8 mouse cellular contexts compared by ENCODE assay signal in genomic region chr5:134678827-134679546, GRCm38 (mm10). TPM values are rescaled to one million over a fixed set of nuclear protein-coding genes. Genes with fewer than 3 reads are reported as not detected.
DNase-seq lines count a peak whose midpoint lies in the region; ATAC-seq and TF ChIP-seq lines count a peak whose summit lies in the region.
"Had no signal": no experiment of that assay in that cellular context is flagged by ENCODE, and none has a peak within 500 bp of the region (broad histone marks: within the 10 kb centered on the region; RNA-seq: fewer than 3 reads in every experiment).

No protein-coding gene starts in this region.

- no peak overlapping the region for H3K4me3 ChIP-seq in midbrain, embryonic 13.5 days (replicated peaks)
- no peak overlapping the region for H3K4me3 ChIP-seq in midbrain, embryonic 11.5 days (ENCODE audit: low read depth, low read length)
- H3K4me3 ChIP-seq in heart, adult 2 months = no peak overlapping the region
- no peak overlapping the region for H3K4me3 ChIP-seq in kidney, postnatal 0 days (replicated peaks; ENCODE audit: low read depth, low read length)
- H3K4me3 ChIP-seq: limb, embryonic 12.5 days had no signal

- DNase-seq in midbrain, embryonic 11.5 days (ENCODE audit: low spot score, missing footprints) = no peak
- peak; percentile 48 to 55 for DNase-seq in heart, adult 2 months
- DNase-seq in kidney, postnatal 0 days (ENCODE audit: low spot score) = no peak
- peak; percentile 38 for DNase-seq in skeletal muscle tissue, adult 2 months (ENCODE audit: low read depth, low spot score)
- DNase-seq in urinary bladder, adult 18-20 months (ENCODE audit: low spot score in 2 of 2) = no peak

- no peak for TF ChIP-seq CTCF in heart, adult 2 months (IDR thresholded peaks at IDR 0.05)
- TF ChIP-seq CTCF in kidney, postnatal 0 days (IDR thresholded peaks at IDR 0.05; ENCODE audit: low read depth) = no peak

- H3K4me1 ChIP-seq in midbrain, embryonic 13.5 days (replicated peaks) = peaks cover 48% of the 10 kb centered on the region
- H3K4me1 ChIP-seq in midbrain, embryonic 11.5 days (ENCODE audit: control insufficient read depth, insufficient read depth, low read length) = peaks cover 20% of the 10 kb centered on the region
- H3K4me1 ChIP-seq in heart, adult 2 months (ENCODE audit: control insufficient read depth, insufficient read depth, low read length) = peaks cover 14% of the 10 kb centered on the region
- H3K4me1 ChIP-seq in kidney, postnatal 0 days (replicated peaks; ENCODE audit: insufficient read depth, low read length) = peaks cover 24% of the 10 kb centered on the region; the same call in 1 of the 2 replicates

- H3K36me3 ChIP-seq in midbrain, embryonic 13.5 days = peaks cover 29% of the 10 kb centered on the region
- no peaks in the 10 kb centered on the region for H3K36me3 ChIP-seq in midbrain, embryonic 11.5 days (ENCODE audit: control insufficient read depth, insufficient read depth, low read length)
- H3K36me3 ChIP-seq in heart, adult 2 months (ENCODE audit: control insufficient read depth, insufficient read depth, low read length) = no peaks in the 10 kb centered on the region
- H3K36me3 ChIP-seq in kidney, postnatal 0 days (ENCODE audit: insufficient read depth, low read length) = no peaks in the 10 kb centered on the region

- TF ChIP-seq EP300 in heart, adult 2 months (IDR thresholded peaks at IDR 0.05; ENCODE audit: insufficient read depth, low read depth, low read length) = no peak

- no peaks in the 10 kb centered on the region for H3K27me3 ChIP-seq in midbrain, embryonic 13.5 days
- no peaks in the 10 kb centered on the region for H3K27me3 ChIP-seq in midbrain, embryonic 11.5 days (ENCODE audit: control insufficient read depth, insufficient read depth, low read length)
- H3K27me3 ChIP-seq in heart, adult 2 months (ENCODE audit: control insufficient read depth, insufficient read depth, low read length) = no peaks in the 10 kb centered on the region
- H3K27me3 ChIP-seq in kidney, postnatal 0 days (ENCODE audit: insufficient read depth, low read length) = no peaks in the 10 kb centered on the region
- H3K27me3 ChIP-seq: limb, embryonic 12.5 days had no signal

- H3K79me2 ChIP-seq in heart, adult 2 months (replicated peaks; ENCODE audit: control insufficient read depth, insufficient read depth, low read length) = no peaks in the 10 kb centered on the region

- WGBS in midbrain, embryonic 13.5 days = 62% methylated on average over 8 of the region's 8 CpGs
- 70% methylated on average over 8 of the region's 8 CpGs for WGBS in midbrain, embryonic 11.5 days
- 52% methylated on average over 8 of the region's 8 CpGs for WGBS in heart, adult 2 months
- WGBS in kidney, postnatal 0 days = 67% methylated on average over 8 of the region's 8 CpGs

- intact Hi-C loops in heart, adult 2 months (cut with DNase I) = loop anchor here (2.0 kb wide), 1 partner anchor 40 kb away; the partner anchor contains the start of gene Eif4h

- TF ChIP-seq POLR2A in heart, adult 2 months (IDR thresholded peaks at IDR 0.05; ENCODE audit: insufficient read depth, low read depth, low read length) = no peak

- H3K9ac ChIP-seq in midbrain, embryonic 13.5 days (replicated peaks) = peak overlapping the region; percentile 28; the same call in 1 of the 2 replicates
- no peak overlapping the region for H3K9ac ChIP-seq in midbrain, embryonic 11.5 days (ENCODE audit: low read length)
- no peak overlapping the region for H3K9ac ChIP-seq in heart, adult 2 months (ENCODE audit: low read depth, low read length)
- 0 out of 2 replicates have a peak overlapping the region, but pooled peaks have one; percentile 5 for H3K9ac ChIP-seq in kidney, postnatal 0 days (ENCODE audit: low read depth, low read length)
- H3K9ac ChIP-seq: limb, embryonic 12.5 days had no signal

- H3K27ac ChIP-seq in midbrain, embryonic 13.5 days = no peak overlapping the region
- H3K27ac ChIP-seq in midbrain, embryonic 11.5 days (ENCODE audit: low read depth, low read length) = no peak overlapping the region
- peak overlapping the region; percentile 76 for H3K27ac ChIP-seq in heart, adult 2 months
- peak overlapping the region; percentile 13; the same call in 1 of the 2 replicates for H3K27ac ChIP-seq in kidney, postnatal 0 days
- H3K27ac ChIP-seq: limb, embryonic 12.5 days had no signal

- H3K4me2 ChIP-seq in midbrain, embryonic 13.5 days (replicated peaks) = no peak overlapping the region
- H3K4me2 ChIP-seq in midbrain, embryonic 11.5 days = no peak overlapping the region
- no peak overlapping the region for H3K4me2 ChIP-seq in kidney, postnatal 0 days (ENCODE audit: low read length)
- H3K4me2 ChIP-seq: limb, embryonic 12.5 days had no signal

- no peak for ATAC-seq in midbrain, embryonic 13.5 days
- no peak for ATAC-seq in midbrain, embryonic 11.5 days (ENCODE audit: low FRiP score)
- ATAC-seq in kidney, postnatal 0 days (replicated peaks; ENCODE audit: low FRiP score, low read depth) = no peak
- ATAC-seq in activated CD4-positive, CD25-positive, alpha-beta regulatory T cell, adult 4 months = no peak

- H3K9me3 ChIP-seq in midbrain, embryonic 13.5 days = no peaks in the 10 kb centered on the region
- no peaks in the 10 kb centered on the region for H3K9me3 ChIP-seq in midbrain, embryonic 11.5 days (ENCODE audit: control insufficient read depth, low read length)
- no peaks in the 10 kb centered on the region for H3K9me3 ChIP-seq in kidney, postnatal 0 days (replicated peaks; ENCODE audit: low read length)
- H3K9me3 ChIP-seq: limb, embryonic 12.5 days had no signal

RNA-seq across cellular contexts. Expression of gene Limk1, which starts 9.4 kb away (rescaled TPM):
- polyA plus RNA-seq in midbrain, embryonic 13.5 days (2015; fragmentation: Nextera tagmentation; extraction: Ambion mirVana) = 17.5 and 20.8 TPM in 2 replicates
- 8.4 and 9.1 TPM in 2 replicates for polyA plus RNA-seq in midbrain, embryonic 11.5 days (2014; fragmentation: Nextera tagmentation; extraction: Ambion mirVana)
- 1 to 10 TPM; 4.0 to 5.0 TPM for total RNA-seq in heart, adult 2 months (2021)
- 7.3 and 8.1 TPM in 2 replicates for polyA plus RNA-seq in heart, adult 2 months (2012; rRNA removed)
- polyA plus RNA-seq in kidney, postnatal 0 days (2015; fragmentation: Nextera tagmentation; extraction: Ambion mirVana) = 3.4 and 3.6 TPM in 2 replicates
- 1 to 10 TPM; 3.8 to 4.2 TPM for polyA plus RNA-seq in activated CD4-positive, CD25-positive, alpha-beta regulatory T cell, adult 4 months (2017; shearing (Covaris generic))

RNA-seq across cellular contexts. Expression of gene Eif4h, which starts 39.7 kb away (rescaled TPM):
- 352 and 382 TPM in 2 replicates for polyA plus RNA-seq in midbrain, embryonic 13.5 days (2015; fragmentation: Nextera tagmentation; extraction: Ambion mirVana)
- polyA plus RNA-seq in midbrain, embryonic 11.5 days (2014; fragmentation: Nextera tagmentation; extraction: Ambion mirVana) = 421 and 442 TPM in 2 replicates
- 100 to 1,000 TPM; 126 to 137 TPM for total RNA-seq in heart, adult 2 months (2021)
- 131 and 179 TPM in 2 replicates for polyA plus RNA-seq in heart, adult 2 months (2012; rRNA removed)
- polyA plus RNA-seq in kidney, postnatal 0 days (2015; fragmentation: Nextera tagmentation; extraction: Ambion mirVana) = 327 and 365 TPM in 2 replicates
- polyA plus RNA-seq in activated CD4-positive, CD25-positive, alpha-beta regulatory T cell, adult 4 months (2017; shearing (Covaris generic)) = 100 to 1,000 TPM; 112 to 143 TPM

Comparison
In these comparisons a context has a peak if more than half of its experiments do, and no peak if none do; other contexts are left out.
1. H3K9ac ChIP-seq: peak in midbrain, embryonic 13.5 days (single experiment) and kidney, postnatal 0 days (single experiment); none in midbrain, embryonic 11.5 days (single experiment) and heart, adult 2 months (single experiment).
2. H3K27ac ChIP-seq: peak in heart, adult 2 months (single experiment) and kidney, postnatal 0 days (single experiment); none in midbrain, embryonic 13.5 days (single experiment) and midbrain, embryonic 11.5 days (single experiment).
3. DNase-seq: peak in heart, adult 2 months (2 of 2) and skeletal muscle tissue, adult 2 months (single experiment); none in midbrain, embryonic 11.5 days (single experiment), kidney, postnatal 0 days (single experiment) and urinary bladder, adult 18-20 months (0 of 2).